Mouse (Mus musculus): ENCODE measurements around the gene Vamp9. TPM values are rescaled to one million over a fixed set of nuclear protein-coding genes. Genes with fewer than 3 reads are reported as not detected.

Vamp9 gene
- total RNA-seq, 2 experiments from 2014 or later = not detected

DNA sequence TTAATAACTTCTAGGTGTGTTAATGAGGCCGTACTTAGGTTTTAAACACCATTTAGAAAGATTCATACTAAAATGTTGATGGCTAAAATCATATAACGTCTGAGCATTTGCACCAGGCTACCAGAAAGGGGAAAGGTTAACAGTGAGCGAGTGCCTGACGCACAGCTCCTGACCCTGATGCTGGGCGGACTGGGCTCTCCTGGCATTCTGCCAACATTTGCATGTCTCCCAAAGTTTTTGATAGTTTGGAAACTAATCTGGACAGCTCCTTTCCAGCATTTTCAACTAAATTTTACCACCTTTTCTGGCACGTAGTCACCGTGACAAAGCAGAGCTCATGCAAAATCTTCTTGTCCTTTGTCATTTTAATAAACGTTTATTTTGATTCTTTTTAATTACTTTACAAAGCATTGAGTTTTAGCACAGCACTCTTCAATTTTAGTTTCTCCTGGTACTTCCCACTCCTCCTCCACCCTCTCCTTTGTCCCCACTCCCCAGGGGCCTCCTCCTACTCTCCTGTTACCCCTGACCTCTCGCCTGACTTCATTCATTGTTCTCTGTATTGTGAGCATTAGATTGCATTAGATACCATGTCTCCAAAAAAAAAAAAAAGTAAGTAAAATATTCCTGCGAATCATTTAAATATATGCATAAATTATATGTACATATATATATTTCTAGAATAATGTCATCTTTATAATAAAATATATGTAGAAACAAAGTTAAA is 35.9 kb downstream of the Vamp9 start:
- DNase-seq = no peak

- no peak for DNase-seq
These were observed 46.5 kb downstream of the Vamp9 start for GRCm38 (mm10) chr5:99952513-99952912.

GRCm38 (mm10) chr5:99953883-99954282 is 47.8 kb downstream of the Vamp9 start:
- DNase-seq = no peak

DNA sequence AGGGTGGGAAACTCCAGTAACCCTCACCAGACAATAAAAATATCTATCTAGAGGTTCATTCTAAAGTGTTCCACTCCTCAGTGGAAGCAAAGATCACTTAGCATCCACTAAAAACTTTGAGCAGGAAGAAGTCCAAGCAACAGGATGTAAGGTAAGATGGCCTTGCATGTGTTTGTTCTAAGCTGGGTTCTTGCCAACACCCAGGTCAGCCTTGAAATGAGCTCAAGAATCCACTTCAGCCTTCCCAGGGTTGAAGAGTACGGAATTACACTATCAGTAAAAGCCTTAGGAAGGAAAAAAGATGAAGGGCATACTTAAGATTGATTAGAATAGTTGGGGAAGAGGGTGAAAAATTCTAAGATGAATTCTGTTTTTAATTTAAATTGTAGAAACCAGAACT is 52.6 kb downstream of the Vamp9 start:
- no peak for DNase-seq

DNA sequence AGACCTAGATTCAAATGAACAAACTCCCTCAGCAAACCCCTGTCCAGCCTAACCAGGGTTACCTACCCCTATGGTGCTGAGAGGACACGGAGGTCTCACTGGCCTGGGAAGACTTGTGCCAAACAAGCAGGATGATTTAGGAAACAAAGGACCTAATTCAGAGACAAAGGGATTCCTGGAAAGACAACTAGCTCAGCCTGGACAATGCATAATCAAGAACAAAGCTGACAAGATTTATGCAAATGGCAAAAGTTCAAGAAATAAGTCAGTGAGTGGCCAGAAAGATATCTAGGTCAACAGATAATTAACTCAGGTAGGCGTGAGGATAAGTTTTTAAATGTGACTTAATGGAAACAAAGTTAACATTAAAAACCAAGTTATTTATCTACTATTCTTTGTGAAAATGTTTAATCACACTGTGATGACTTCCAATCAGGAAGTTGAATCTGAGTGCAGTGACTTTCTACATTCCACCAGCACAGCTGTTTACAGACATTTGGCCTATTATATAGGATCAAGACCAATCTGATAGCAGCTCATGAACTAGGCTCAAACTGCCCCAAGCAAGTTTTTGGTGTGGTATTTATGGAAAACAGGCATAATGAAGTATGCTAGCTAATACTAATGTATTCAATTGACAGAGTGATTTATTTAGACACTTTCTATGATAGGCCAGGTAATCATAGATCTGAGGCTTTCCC is 53.3 kb downstream of the Vamp9 start:
- no peak for DNase-seq

- no peak for DNase-seq
These were observed 53.9 kb downstream of the Vamp9 start for GRCm38 (mm10) chr5:99959960-99960359.

DNA sequence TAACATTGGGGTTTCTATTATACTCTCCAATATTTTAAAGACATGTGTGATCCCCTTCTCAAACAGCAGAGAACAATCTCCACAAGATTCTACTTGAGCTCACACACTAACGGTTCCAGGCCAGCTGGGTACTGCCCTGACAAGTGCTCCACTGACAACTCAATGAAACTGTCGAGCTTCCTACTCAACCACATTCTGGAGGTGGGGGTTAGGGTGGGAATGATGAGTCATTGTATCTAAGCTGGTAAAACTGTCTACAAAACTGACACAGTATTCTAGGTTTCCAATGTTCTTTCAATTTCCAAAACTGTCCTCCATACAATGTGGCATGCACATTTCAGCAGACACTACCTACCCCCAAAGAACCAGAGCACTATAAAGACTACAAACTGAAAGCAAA is 67.9 kb downstream of the Vamp9 start:
- DNase-seq = no peak

GRCm38 (mm10) chr5:99975061-99975460 is 69.0 kb downstream of the Vamp9 start:
- DNase-seq = no peak

DNA sequence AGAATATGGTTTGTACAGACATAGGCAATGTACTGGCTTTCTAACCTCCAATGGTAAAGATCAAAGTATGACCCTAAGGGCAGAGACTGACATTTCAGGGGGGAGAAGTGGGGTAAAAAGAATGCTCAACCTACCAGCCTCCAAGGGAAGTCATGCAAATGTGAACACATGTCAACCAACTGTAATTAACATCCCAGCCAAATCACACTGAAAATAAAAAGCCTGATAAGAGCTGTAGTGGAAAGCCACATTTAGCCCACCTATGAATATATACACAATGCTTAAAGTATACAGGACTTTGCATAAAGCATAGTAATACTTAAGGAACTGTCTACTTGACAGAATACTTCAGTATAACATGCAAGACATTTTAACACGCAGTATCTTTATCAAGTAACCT is 69.7 kb downstream of the Vamp9 start:
- DNase-seq = no peak

DNA sequence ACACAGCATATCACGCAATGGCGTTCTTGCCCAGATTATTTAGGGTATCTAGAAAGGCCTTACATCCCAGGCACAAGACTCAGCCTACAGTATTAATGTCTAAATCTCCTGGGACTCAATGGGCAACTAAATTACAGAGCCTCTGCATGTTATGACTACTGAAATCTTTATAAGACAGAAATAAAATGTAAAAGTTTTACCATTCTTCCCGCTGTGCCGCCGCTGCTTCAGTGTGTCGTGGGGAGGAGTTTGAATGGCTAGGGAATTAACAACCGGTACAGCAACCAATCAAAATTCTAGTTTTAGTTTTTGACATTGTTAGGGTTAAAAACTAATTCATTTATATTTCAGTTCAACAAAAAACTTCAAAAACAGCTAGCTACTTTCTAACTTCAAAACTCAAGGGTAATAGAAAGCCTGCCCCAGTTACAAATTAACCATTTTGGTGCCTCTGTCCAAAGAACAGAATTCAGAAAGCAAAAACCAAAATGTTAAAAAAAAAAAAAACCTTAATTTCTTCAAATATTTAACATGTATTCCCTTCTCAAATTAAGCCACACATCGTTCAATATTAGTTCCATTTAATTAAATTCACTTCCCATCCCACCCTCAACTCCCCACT is 70.4 kb downstream of the Vamp9 start:
- DNase-seq = no peak

GRCm38 (mm10) chr5:99977516-99978301 is 71.7 kb downstream of the Vamp9 start:
- DNase-seq = peak; percentile 89

GRCm38 (mm10) chr5:99978699-99979442 is 72.8 kb downstream of the Vamp9 start, which contains the start of the genes Hnrnpd and 4930524J08Rik:
Gene Hnrnpd (minus strand): TSS chr5:99978938.
Gene 4930524J08Rik (plus strand): TSS chr5:99979061.
- DNase-seq = peak; percentile 92 to 97

- no peak for DNase-seq
These were observed 77.5 kb downstream of the Vamp9 start for GRCm38 (mm10) chr5:99983452-99984061.

DNA sequence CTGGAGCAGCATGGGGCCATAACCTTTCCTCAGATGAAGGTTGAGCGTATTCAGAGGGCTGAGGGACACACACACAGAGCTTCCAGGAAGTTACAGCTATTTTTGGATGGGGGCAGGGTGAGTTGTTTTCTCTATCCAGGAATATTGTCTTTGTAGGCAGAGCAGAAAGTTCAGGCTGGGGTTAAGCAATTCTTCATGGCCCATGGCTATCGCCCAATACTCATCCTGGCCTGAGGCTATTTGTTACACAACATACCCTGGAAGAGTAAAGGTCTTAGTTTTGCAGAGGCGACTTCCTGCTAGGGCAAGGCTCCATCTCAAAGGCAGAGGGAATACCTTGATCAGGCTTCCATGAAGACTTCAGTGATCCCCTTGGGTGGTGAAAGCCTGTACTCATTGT is 88.1 kb downstream of the Vamp9 start:
- DNase-seq = no peak

GRCm38 (mm10) chr5:99994680-99995079 is 88.6 kb downstream of the Vamp9 start:
- no peak for DNase-seq

GRCm38 (mm10) chr5:100000048-100000447 is 94.0 kb downstream of the Vamp9 start:
- DNase-seq = no peak

GRCm38 (mm10) chr5:100000500-100000899 is 94.4 kb downstream of the Vamp9 start:
- no peak for DNase-seq

Data from heart, adult 18-20 months (tissue).